Mouse (Mus musculus): ENCODE results near the gene Tmpo. TPM values are rescaled to one million over a fixed set of nuclear protein-coding genes. Genes with fewer than 3 reads are reported as not detected.

The Tmpo gene
- polyA plus RNA-seq, 1 experiment from 2014 or later: 111 TPM

- peak overlapping the region; percentile 96 for H3K9ac ChIP-seq
- ATAC-seq (ENCODE audit: low read depth): no peak
These were observed 11.6 kb downstream of the Tmpo start for GRCm38 (mm10) chr10:91169414-91170065.

GRCm38 (mm10) chr10:91167352-91167751 lies 13.8 kb downstream of the Tmpo start:
- Histone ChIP-seq H3K4me1 (replicated peaks) (peaks cover 36% of the 10 kb centered on the region), H3K9ac (no peak overlapping the region), H3K27ac (replicated peaks) (no peak overlapping the region), H3K9me3 (no peaks in the 10 kb centered on the region), H3K36me3 (peaks cover 24% of the 10 kb centered on the region), H3K27me3 (no peaks in the 10 kb centered on the region), H3K4me3 (no peak overlapping the region), H3K4me2 (peak overlapping the region; percentile 14)
- WGBS: 60% methylated on average over 7 of the region's 7 CpGs
- no peak for ATAC-seq (ENCODE audit: low read depth)

More at GRCm38 (mm10) chr10:91169414-91170065, 11.6 kb downstream of the Tmpo start:
- H3K4me3 ChIP-seq: peak overlapping the region; percentile 98
- no peaks in the 10 kb centered on the region for H3K9me3 ChIP-seq
- no peak overlapping the region for H3K27ac ChIP-seq (replicated peaks)
- peaks cover 6% of the 10 kb centered on the region; the same call in 1 of the 2 replicates for H3K36me3 ChIP-seq
- 37% methylated on average over 17 of the region's 17 CpGs for WGBS
- no peaks in the 10 kb centered on the region for H3K27me3 ChIP-seq
- peak overlapping the region; percentile 74 for H3K4me2 ChIP-seq
- H3K4me1 ChIP-seq (replicated peaks): peaks cover 37% of the 10 kb centered on the region

GRCm38 (mm10) chr10:91166890-91167289 lies 14.2 kb downstream of the Tmpo start:
- Histone ChIP-seq H3K27ac (replicated peaks) (no peak overlapping the region), H3K36me3 (peaks cover 28% of the 10 kb centered on the region), H3K4me3 (no peak overlapping the region), H3K4me2 (peak overlapping the region; percentile 14), H3K4me1 (replicated peaks) (peaks cover 32% of the 10 kb centered on the region), H3K27me3 (no peaks in the 10 kb centered on the region), H3K9me3 (no peaks in the 10 kb centered on the region), H3K9ac (no peak overlapping the region)
- no peak for ATAC-seq (ENCODE audit: low read depth)
- WGBS: 63% methylated on average over 5 of the region's 5 CpGs

- no peak overlapping the region for H3K27ac ChIP-seq (replicated peaks)
- H3K4me2 ChIP-seq: no peak overlapping the region
- ATAC-seq (ENCODE audit: low read depth): no peak
- H3K4me1 ChIP-seq (replicated peaks): peaks cover 32% of the 10 kb centered on the region
- no peak overlapping the region for H3K9ac ChIP-seq
- no peaks in the 10 kb centered on the region for H3K27me3 ChIP-seq
- no peaks in the 10 kb centered on the region for H3K9me3 ChIP-seq
- no peak overlapping the region for H3K4me3 ChIP-seq
- H3K36me3 ChIP-seq: peaks cover 39% of the 10 kb centered on the region
These were observed 15.3 kb downstream of the Tmpo start for GRCm38 (mm10) chr10:91165850-91166249.

- ATAC-seq (ENCODE audit: low read depth): no peak
- Histone ChIP-seq H3K4me3 (no peak overlapping the region), H3K27me3 (no peaks in the 10 kb centered on the region), H3K27ac (replicated peaks) (no peak overlapping the region), H3K9ac (no peak overlapping the region), H3K36me3 (peaks cover 50% of the 10 kb centered on the region), H3K4me1 (replicated peaks) (peaks cover 27% of the 10 kb centered on the region), H3K4me2 (no peak overlapping the region), H3K9me3 (no peaks in the 10 kb centered on the region)
- 87% methylated on average over 3 of the region's 3 CpGs for WGBS
These were observed 16.6 kb downstream of the Tmpo start for GRCm38 (mm10) chr10:91164491-91164890.

GRCm38 (mm10) chr10:91162511-91163163 lies 18.5 kb downstream of the Tmpo start:
- no peak for ATAC-seq (ENCODE audit: low read depth)
- Histone ChIP-seq H3K4me1 (replicated peaks) (peaks cover 9% of the 10 kb centered on the region), H3K4me3 (no peak overlapping the region), H3K27me3 (no peaks in the 10 kb centered on the region), H3K9me3 (no peaks in the 10 kb centered on the region), H3K27ac (replicated peaks) (no peak overlapping the region), H3K9ac (no peak overlapping the region), H3K4me2 (no peak overlapping the region), H3K36me3 (peaks cover 62% of the 10 kb centered on the region)
- 93% methylated on average over 15 of the region's 15 CpGs for WGBS

- no peak overlapping the region for H3K9ac ChIP-seq
- no peak overlapping the region for H3K4me3 ChIP-seq
- peaks cover 3% of the 10 kb centered on the region for H3K4me1 ChIP-seq (replicated peaks)
- no peaks in the 10 kb centered on the region for H3K27me3 ChIP-seq
- no peaks in the 10 kb centered on the region for H3K9me3 ChIP-seq
- H3K36me3 ChIP-seq: peaks cover 66% of the 10 kb centered on the region
- H3K27ac ChIP-seq (replicated peaks): no peak overlapping the region
- H3K4me2 ChIP-seq: no peak overlapping the region
- WGBS: 92% methylated on average over 11 of the region's 11 CpGs
- ATAC-seq (ENCODE audit: low read depth): no peak
These were observed 19.0 kb downstream of the Tmpo start for GRCm38 (mm10) chr10:91162077-91162476.

GRCm38 (mm10) chr10:91161006-91161405 lies 20.1 kb downstream of the Tmpo start:
- H3K4me1 ChIP-seq (replicated peaks): no peaks in the 10 kb centered on the region
- H3K27me3 ChIP-seq: no peaks in the 10 kb centered on the region
- no peak overlapping the region for H3K4me3 ChIP-seq
- no peak overlapping the region for H3K4me2 ChIP-seq
- no peak for ATAC-seq (ENCODE audit: low read depth)
- H3K27ac ChIP-seq (replicated peaks): no peak overlapping the region
- WGBS: 95% methylated on average over 5 of the region's 5 CpGs
- H3K9ac ChIP-seq: no peak overlapping the region
- peaks cover 71% of the 10 kb centered on the region for H3K36me3 ChIP-seq
- H3K9me3 ChIP-seq: no peaks in the 10 kb centered on the region

GRCm38 (mm10) chr10:91158442-91158841 lies 22.7 kb downstream of the Tmpo start:
- Histone ChIP-seq H3K9me3 (no peaks in the 10 kb centered on the region), H3K4me3 (no peak overlapping the region), H3K4me1 (replicated peaks) (no peaks in the 10 kb centered on the region), H3K27ac (replicated peaks) (no peak overlapping the region), H3K27me3 (no peaks in the 10 kb centered on the region), H3K9ac (no peak overlapping the region), H3K4me2 (no peak overlapping the region), H3K36me3 (peaks cover 80% of the 10 kb centered on the region)
- whole genome bisulfite sequencing: 89% methylated on average over 8 of the region's 8 CpGs
- ATAC-seq (ENCODE audit: low read depth): no peak

- no peak overlapping the region for H3K4me2 ChIP-seq
- ATAC-seq (ENCODE audit: low read depth): no peak
- H3K9ac ChIP-seq: no peak overlapping the region
- H3K4me3 ChIP-seq: no peak overlapping the region
- H3K9me3 ChIP-seq: no peaks in the 10 kb centered on the region
- WGBS: 84% methylated on average over 6 of the region's 6 CpGs
- H3K27ac ChIP-seq (replicated peaks): no peak overlapping the region
- no peaks in the 10 kb centered on the region for H3K4me1 ChIP-seq (replicated peaks)
- no peaks in the 10 kb centered on the region for H3K27me3 ChIP-seq
- H3K36me3 ChIP-seq: peaks cover 75% of the 10 kb centered on the region
These were observed 24.8 kb downstream of the Tmpo start for GRCm38 (mm10) chr10:91156338-91156737.

- Histone ChIP-seq H3K9ac (no peak overlapping the region), H3K4me2 (no peak overlapping the region), H3K4me3 (no peak overlapping the region), H3K27me3 (no peaks in the 10 kb centered on the region), H3K36me3 (peaks cover 81% of the 10 kb centered on the region), H3K4me1 (replicated peaks) (no peaks in the 10 kb centered on the region), H3K9me3 (no peaks in the 10 kb centered on the region), H3K27ac (replicated peaks) (no peak overlapping the region)
- WGBS: 91% methylated on average over 10 of the region's 10 CpGs
- no peak for ATAC-seq (ENCODE audit: low read depth)
These were observed 27.1 kb downstream of the Tmpo start for GRCm38 (mm10) chr10:91153894-91154503.

- H3K4me1 ChIP-seq (replicated peaks): no peaks in the 10 kb centered on the region
- no peaks in the 10 kb centered on the region for H3K9me3 ChIP-seq
- no peak for ATAC-seq (ENCODE audit: low read depth)
- peaks cover 42% of the 10 kb centered on the region for H3K36me3 ChIP-seq
- H3K4me2 ChIP-seq: no peak overlapping the region
- no peak overlapping the region for H3K4me3 ChIP-seq
- no peaks in the 10 kb centered on the region for H3K27me3 ChIP-seq
- H3K27ac ChIP-seq (replicated peaks): no peak overlapping the region
- no peak overlapping the region for H3K9ac ChIP-seq
- 93% methylated on average over 7 of the region's 7 CpGs for WGBS
These were observed 35.7 kb downstream of the Tmpo start for GRCm38 (mm10) chr10:91145413-91145812.
